Mouse (Mus musculus): Measurements from ENCODE around the gene Rad51b. TPM values are rescaled to one million over a fixed set of nuclear protein-coding genes. Genes with fewer than 3 reads are reported as not detected.

The Rad51b gene
- polyA plus RNA-seq, 1 experiment from 2014 or later: 4.9 TPM

- ATAC-seq (replicated peaks; ENCODE audit: insufficient number of reproducible peaks, low FRiP score, low TSS enrichment, low read depth) (peak; percentile 75), DNase-seq (ENCODE audit: low spot score) (peak; percentile 68)
- 70% methylated on average over 3 of the region's 3 CpGs for WGBS
- no peaks in the 10 kb centered on the region for H3K36me3 ChIP-seq (replicated peaks; ENCODE audit: control insufficient read depth, insufficient read depth, low read depth, low read length)
- no peaks in the 10 kb centered on the region; the same call in none of the 2 replicates for H3K4me1 ChIP-seq (ENCODE audit: control insufficient read depth, insufficient read depth, low read length)
- no peak overlapping the region for H3K4me2 ChIP-seq (ENCODE audit: low read depth, low read length)
- no peaks in the 10 kb centered on the region for H3K9me3 ChIP-seq (replicated peaks; ENCODE audit: control insufficient read depth, low read length)
- no peak overlapping the region for H3K4me3 ChIP-seq (ENCODE audit: low read depth, low read length)
- no peaks in the 10 kb centered on the region for H3K27me3 ChIP-seq (ENCODE audit: control insufficient read depth, insufficient read depth, low read length)
- H3K27ac ChIP-seq (replicated peaks; ENCODE audit: low read depth, low read length): 0 out of 2 replicates have a peak overlapping the region, but pooled peaks have one; percentile 8
- H3K9ac ChIP-seq (replicated peaks; ENCODE audit: low read length): no peak overlapping the region
These were observed 206.8 kb downstream of the Rad51b start for GRCm38 (mm10) chr12:79503582-79504515.

GRCm38 (mm10) chr12:79504641-79505040 is 207.6 kb downstream of the Rad51b start:
- Histone ChIP-seq H3K4me1 (ENCODE audit: control insufficient read depth, insufficient read depth, low read length) (no peaks in the 10 kb centered on the region; the same call in none of the 2 replicates), H3K9me3 (replicated peaks; ENCODE audit: control insufficient read depth, low read length) (no peaks in the 10 kb centered on the region), H3K36me3 (replicated peaks; ENCODE audit: control insufficient read depth, insufficient read depth, low read depth, low read length) (no peaks in the 10 kb centered on the region), H3K27me3 (ENCODE audit: control insufficient read depth, insufficient read depth, low read length) (no peaks in the 10 kb centered on the region), H3K4me3 (ENCODE audit: low read depth, low read length) (no peak overlapping the region), H3K4me2 (ENCODE audit: low read depth, low read length) (no peak overlapping the region), H3K9ac (replicated peaks; ENCODE audit: low read length) (no peak overlapping the region), H3K27ac (replicated peaks; ENCODE audit: low read depth, low read length) (no peak overlapping the region)
- WGBS: 76% methylated on average over 1 of the region's 1 CpGs
- DNase-seq (ENCODE audit: low spot score) (no peak), ATAC-seq (replicated peaks; ENCODE audit: insufficient number of reproducible peaks, low FRiP score, low TSS enrichment, low read depth) (no peak)

GRCm38 (mm10) chr12:79506421-79506820 is 209.3 kb downstream of the Rad51b start:
- Histone ChIP-seq H3K27me3 (ENCODE audit: control insufficient read depth, insufficient read depth, low read length) (no peaks in the 10 kb centered on the region), H3K36me3 (replicated peaks; ENCODE audit: control insufficient read depth, insufficient read depth, low read depth, low read length) (no peaks in the 10 kb centered on the region), H3K27ac (replicated peaks; ENCODE audit: low read depth, low read length) (no peak overlapping the region), H3K4me2 (ENCODE audit: low read depth, low read length) (no peak overlapping the region), H3K9ac (replicated peaks; ENCODE audit: low read length) (no peak overlapping the region), H3K9me3 (replicated peaks; ENCODE audit: control insufficient read depth, low read length) (no peaks in the 10 kb centered on the region), H3K4me3 (ENCODE audit: low read depth, low read length) (no peak overlapping the region), H3K4me1 (ENCODE audit: control insufficient read depth, insufficient read depth, low read length) (no peaks in the 10 kb centered on the region; the same call in none of the 2 replicates)
- ATAC-seq (replicated peaks; ENCODE audit: insufficient number of reproducible peaks, low FRiP score, low TSS enrichment, low read depth) (no peak), DNase-seq (ENCODE audit: low spot score) (no peak)
- WGBS: 86% methylated on average over 4 of the region's 4 CpGs

- no peaks in the 10 kb centered on the region for H3K36me3 ChIP-seq (replicated peaks; ENCODE audit: control insufficient read depth, insufficient read depth, low read depth, low read length)
These were observed 210.1 kb downstream of the Rad51b start for GRCm38 (mm10) chr12:79507141-79507681.

GRCm38 (mm10) chr12:79511454-79512204 is 214.5 kb downstream of the Rad51b start:
- Histone ChIP-seq H3K9ac (replicated peaks; ENCODE audit: low read length) (no peak overlapping the region), H3K36me3 (replicated peaks; ENCODE audit: control insufficient read depth, insufficient read depth, low read depth, low read length) (no peaks in the 10 kb centered on the region), H3K4me2 (ENCODE audit: low read depth, low read length) (no peak overlapping the region), H3K27me3 (ENCODE audit: control insufficient read depth, insufficient read depth, low read length) (no peaks in the 10 kb centered on the region), H3K27ac (replicated peaks; ENCODE audit: low read depth, low read length) (no peak overlapping the region), H3K4me3 (ENCODE audit: low read depth, low read length) (no peak overlapping the region), H3K9me3 (replicated peaks; ENCODE audit: control insufficient read depth, low read length) (no peaks in the 10 kb centered on the region), H3K4me1 (ENCODE audit: control insufficient read depth, insufficient read depth, low read length) (peaks cover 2% of the 10 kb centered on the region; the same call in 1 of the 2 replicates)
- 57% methylated on average over 11 of the region's 11 CpGs for WGBS
- no peak for ATAC-seq (replicated peaks; ENCODE audit: insufficient number of reproducible peaks, low FRiP score, low TSS enrichment, low read depth)
- no peak for DNase-seq (ENCODE audit: low spot score)

More at GRCm38 (mm10) chr12:79507141-79507681, 210.1 kb downstream of the Rad51b start:
- peak; percentile 66 for DNase-seq (ENCODE audit: low spot score)
- peaks cover 2% of the 10 kb centered on the region for H3K4me1 ChIP-seq (ENCODE audit: control insufficient read depth, insufficient read depth, low read length)
- H3K27me3 ChIP-seq (ENCODE audit: control insufficient read depth, insufficient read depth, low read length): no peaks in the 10 kb centered on the region
- H3K9ac ChIP-seq (replicated peaks; ENCODE audit: low read length): no peak overlapping the region
- no peak for ATAC-seq (replicated peaks; ENCODE audit: insufficient number of reproducible peaks, low FRiP score, low TSS enrichment, low read depth)
- no peaks in the 10 kb centered on the region for H3K9me3 ChIP-seq (replicated peaks; ENCODE audit: control insufficient read depth, low read length)
- no peak overlapping the region for H3K4me3 ChIP-seq (ENCODE audit: low read depth, low read length)
- H3K27ac ChIP-seq (replicated peaks; ENCODE audit: low read depth, low read length): no peak overlapping the region
- WGBS: 36% methylated on average over 8 of the region's 8 CpGs
- no peak overlapping the region for H3K4me2 ChIP-seq (ENCODE audit: low read depth, low read length)

- H3K4me2 ChIP-seq (ENCODE audit: low read depth, low read length): no peak overlapping the region
- H3K36me3 ChIP-seq (replicated peaks; ENCODE audit: control insufficient read depth, insufficient read depth, low read depth, low read length): no peaks in the 10 kb centered on the region
- DNase-seq (ENCODE audit: low spot score): no peak
- no peak for ATAC-seq (replicated peaks; ENCODE audit: insufficient number of reproducible peaks, low FRiP score, low TSS enrichment, low read depth)
- H3K4me1 ChIP-seq (ENCODE audit: control insufficient read depth, insufficient read depth, low read length): peaks cover 2% of the 10 kb centered on the region; the same call in 1 of the 2 replicates
- H3K9ac ChIP-seq (replicated peaks; ENCODE audit: low read length): no peak overlapping the region
- 66% methylated on average over 10 of the region's 10 CpGs for WGBS
- H3K27me3 ChIP-seq (ENCODE audit: control insufficient read depth, insufficient read depth, low read length): no peaks in the 10 kb centered on the region
- H3K27ac ChIP-seq (replicated peaks; ENCODE audit: low read depth, low read length): no peak overlapping the region
- no peak overlapping the region for H3K4me3 ChIP-seq (ENCODE audit: low read depth, low read length)
- H3K9me3 ChIP-seq (replicated peaks; ENCODE audit: control insufficient read depth, low read length): no peaks in the 10 kb centered on the region
These were observed 215.3 kb downstream of the Rad51b start for GRCm38 (mm10) chr12:79512205-79512886.

- ATAC-seq (replicated peaks; ENCODE audit: insufficient number of reproducible peaks, low FRiP score, low TSS enrichment, low read depth) (no peak), DNase-seq (ENCODE audit: low spot score) (no peak)
- Histone ChIP-seq H3K4me3 (ENCODE audit: low read depth, low read length) (no peak overlapping the region), H3K9me3 (replicated peaks; ENCODE audit: control insufficient read depth, low read length) (no peaks in the 10 kb centered on the region), H3K9ac (replicated peaks; ENCODE audit: low read length) (no peak overlapping the region), H3K4me2 (ENCODE audit: low read depth, low read length) (no peak overlapping the region), H3K4me1 (ENCODE audit: control insufficient read depth, insufficient read depth, low read length) (peaks cover 2% of the 10 kb centered on the region; the same call in 1 of the 2 replicates), H3K27me3 (ENCODE audit: control insufficient read depth, insufficient read depth, low read length) (no peaks in the 10 kb centered on the region), H3K36me3 (replicated peaks; ENCODE audit: control insufficient read depth, insufficient read depth, low read depth, low read length) (no peaks in the 10 kb centered on the region), H3K27ac (replicated peaks; ENCODE audit: low read depth, low read length) (no peak overlapping the region)
- 90% methylated on average over 5 of the region's 5 CpGs for WGBS
These were observed 216.1 kb downstream of the Rad51b start for GRCm38 (mm10) chr12:79512982-79513681.

Measured in embryonic facial prominence, embryonic 11.5 days (tissue).